Mouse (Mus musculus): ENCODE data around the gene Itprid1. TPM values are rescaled to one million over a fixed set of nuclear protein-coding genes. Genes with fewer than 3 reads are reported as not detected.

Itprid1 gene
- polyA plus RNA-seq, 1 experiment: not detected

- Histone ChIP-seq H3K4me3 (ENCODE audit: insufficient read depth, low read depth, low read length) (no peak overlapping the region), H3K27ac (ENCODE audit: insufficient read depth, low read depth, low read length) (no peak overlapping the region), H3K4me1 (ENCODE audit: control insufficient read depth, insufficient read depth, low read length) (no peaks in the 10 kb centered on the region; the same call in 1 of the 2 replicates)
- 69% methylated on average over 9 of the region's 9 CpGs for WGBS
- TF ChIP-seq CTCF (IDR thresholded peaks at IDR 0.05; ENCODE audit: insufficient read depth, low read depth, low read length) (no peak), POLR2A (IDR thresholded peaks at IDR 0.05; ENCODE audit: insufficient read depth, low read depth, low read length) (no peak)
Observed at GRCm38 (mm10) chr6:55805291-55806137, 31.2 kb upstream of the Itprid1 start.

GRCm38 (mm10) chr6:55806537-55806936 is 30.2 kb upstream of the Itprid1 start:
- H3K4me3 ChIP-seq (ENCODE audit: insufficient read depth, low read depth, low read length): no peak overlapping the region
- WGBS: 90% methylated on average over 2 of the region's 2 CpGs
- TF ChIP-seq CTCF (IDR thresholded peaks at IDR 0.05; ENCODE audit: insufficient read depth, low read depth, low read length) (no peak), POLR2A (IDR thresholded peaks at IDR 0.05; ENCODE audit: insufficient read depth, low read depth, low read length) (no peak)
- no peak overlapping the region for H3K27ac ChIP-seq (ENCODE audit: insufficient read depth, low read depth, low read length)
- H3K4me1 ChIP-seq (ENCODE audit: control insufficient read depth, insufficient read depth, low read length): no peaks in the 10 kb centered on the region; the same call in 1 of the 2 replicates

- no peak overlapping the region for H3K4me3 ChIP-seq (ENCODE audit: insufficient read depth, low read depth, low read length)
- H3K4me1 ChIP-seq (ENCODE audit: control insufficient read depth, insufficient read depth, low read length): no peaks in the 10 kb centered on the region; the same call in 1 of the 2 replicates
- no peak for TF ChIP-seq POLR2A (IDR thresholded peaks at IDR 0.05; ENCODE audit: insufficient read depth, low read depth, low read length)
- no peak for TF ChIP-seq CTCF (IDR thresholded peaks at IDR 0.05; ENCODE audit: insufficient read depth, low read depth, low read length)
- no peak overlapping the region for H3K27ac ChIP-seq (ENCODE audit: insufficient read depth, low read depth, low read length)
- WGBS: 86% methylated on average over 3 of the region's 3 CpGs
Observed at GRCm38 (mm10) chr6:55808692-55809091, 28.0 kb upstream of the Itprid1 start.

GRCm38 (mm10) chr6:55811153-55811552 is 25.5 kb upstream of the Itprid1 start:
- no peak for TF ChIP-seq CTCF (IDR thresholded peaks at IDR 0.05; ENCODE audit: insufficient read depth, low read depth, low read length)
- no peak for TF ChIP-seq POLR2A (IDR thresholded peaks at IDR 0.05; ENCODE audit: insufficient read depth, low read depth, low read length)
- WGBS: 76% methylated on average over 8 of the region's 8 CpGs
- no peak overlapping the region for H3K27ac ChIP-seq (ENCODE audit: insufficient read depth, low read depth, low read length)
- no peaks in the 10 kb centered on the region for H3K4me1 ChIP-seq (ENCODE audit: control insufficient read depth, insufficient read depth, low read length)
- no peak overlapping the region for H3K4me3 ChIP-seq (ENCODE audit: insufficient read depth, low read depth, low read length)

- H3K27ac ChIP-seq (ENCODE audit: insufficient read depth, low read depth, low read length): no peak overlapping the region
- no peaks in the 10 kb centered on the region for H3K4me1 ChIP-seq (ENCODE audit: control insufficient read depth, insufficient read depth, low read length)
- H3K4me3 ChIP-seq (ENCODE audit: insufficient read depth, low read depth, low read length): no peak overlapping the region
- no peak for TF ChIP-seq POLR2A (IDR thresholded peaks at IDR 0.05; ENCODE audit: insufficient read depth, low read depth, low read length)
- no peak for TF ChIP-seq CTCF (IDR thresholded peaks at IDR 0.05; ENCODE audit: insufficient read depth, low read depth, low read length)
- 56% methylated on average over 1 of the region's 1 CpGs for WGBS
Observed at GRCm38 (mm10) chr6:55812353-55812752, 24.3 kb upstream of the Itprid1 start.

- WGBS: 67% methylated on average over 12 of the region's 12 CpGs
- no peak overlapping the region for H3K27ac ChIP-seq (ENCODE audit: insufficient read depth, low read depth, low read length)
- H3K4me1 ChIP-seq (ENCODE audit: control insufficient read depth, insufficient read depth, low read length): no peaks in the 10 kb centered on the region
- no peak overlapping the region for H3K4me3 ChIP-seq (ENCODE audit: insufficient read depth, low read depth, low read length)
- TF ChIP-seq CTCF (IDR thresholded peaks at IDR 0.05; ENCODE audit: insufficient read depth, low read depth, low read length) (no peak), POLR2A (IDR thresholded peaks at IDR 0.05; ENCODE audit: insufficient read depth, low read depth, low read length) (no peak)
Observed at GRCm38 (mm10) chr6:55814184-55814926, 22.3 kb upstream of the Itprid1 start.

GRCm38 (mm10) chr6:55816911-55817310 is 19.8 kb upstream of the Itprid1 start:
- no peak for TF ChIP-seq CTCF (IDR thresholded peaks at IDR 0.05; ENCODE audit: insufficient read depth, low read depth, low read length)
- no peak for TF ChIP-seq POLR2A (IDR thresholded peaks at IDR 0.05; ENCODE audit: insufficient read depth, low read depth, low read length)
- Histone ChIP-seq H3K4me1 (ENCODE audit: control insufficient read depth, insufficient read depth, low read length) (no peaks in the 10 kb centered on the region), H3K4me3 (ENCODE audit: insufficient read depth, low read depth, low read length) (no peak overlapping the region), H3K27ac (ENCODE audit: insufficient read depth, low read depth, low read length) (no peak overlapping the region)
- WGBS: 89% methylated on average over 5 of the region's 5 CpGs

- no peak overlapping the region for H3K4me3 ChIP-seq (ENCODE audit: insufficient read depth, low read depth, low read length)
- no peaks in the 10 kb centered on the region for H3K4me1 ChIP-seq (ENCODE audit: control insufficient read depth, insufficient read depth, low read length)
- TF ChIP-seq CTCF (IDR thresholded peaks at IDR 0.05; ENCODE audit: insufficient read depth, low read depth, low read length) (no peak), POLR2A (IDR thresholded peaks at IDR 0.05; ENCODE audit: insufficient read depth, low read depth, low read length) (no peak)
- H3K27ac ChIP-seq (ENCODE audit: insufficient read depth, low read depth, low read length): no peak overlapping the region
- 85% methylated on average over 6 of the region's 6 CpGs for WGBS
Observed at GRCm38 (mm10) chr6:55829722-55830121, 7.0 kb upstream of the Itprid1 start.

GRCm38 (mm10) chr6:55852589-55852988 is 15.9 kb downstream of the Itprid1 start:
- Histone ChIP-seq H3K4me3 (ENCODE audit: insufficient read depth, low read depth, low read length) (no peak overlapping the region), H3K27ac (ENCODE audit: insufficient read depth, low read depth, low read length) (no peak overlapping the region), H3K4me1 (ENCODE audit: control insufficient read depth, insufficient read depth, low read length) (no peaks in the 10 kb centered on the region)
- TF ChIP-seq POLR2A (IDR thresholded peaks at IDR 0.05; ENCODE audit: insufficient read depth, low read depth, low read length) (no peak), CTCF (IDR thresholded peaks at IDR 0.05; ENCODE audit: insufficient read depth, low read depth, low read length) (no peak)
